Mouse (Mus musculus) bone marrow, adult 2 months (tissue): Measurements from ENCODE around the gene Dcst2.
A peak's percentile ranks its signal among the peaks of the same experiment; 100 is the strongest.

ENCODE experiments used
- CTCF ChIP-seq: fragments of 200-500 bp; IDR thresholded peaks from 2 replicates; pipeline ENCODE4 v1.5.1; 2011; ENCODE audit warnings: low read length, control low read depth; ENCODE audit not compliant: control insufficient read depth, insufficient read depth
- POLR2A ChIP-seq: fragments of 200-500 bp; IDR thresholded peaks from 2 replicates; pipeline ENCODE4 v1.6.1; 2011; ENCODE audit warnings: low read depth, mild to moderate bottlenecking, control low read depth, low read length, borderline replicate concordance; ENCODE audit not compliant: control insufficient read depth

DNA sequence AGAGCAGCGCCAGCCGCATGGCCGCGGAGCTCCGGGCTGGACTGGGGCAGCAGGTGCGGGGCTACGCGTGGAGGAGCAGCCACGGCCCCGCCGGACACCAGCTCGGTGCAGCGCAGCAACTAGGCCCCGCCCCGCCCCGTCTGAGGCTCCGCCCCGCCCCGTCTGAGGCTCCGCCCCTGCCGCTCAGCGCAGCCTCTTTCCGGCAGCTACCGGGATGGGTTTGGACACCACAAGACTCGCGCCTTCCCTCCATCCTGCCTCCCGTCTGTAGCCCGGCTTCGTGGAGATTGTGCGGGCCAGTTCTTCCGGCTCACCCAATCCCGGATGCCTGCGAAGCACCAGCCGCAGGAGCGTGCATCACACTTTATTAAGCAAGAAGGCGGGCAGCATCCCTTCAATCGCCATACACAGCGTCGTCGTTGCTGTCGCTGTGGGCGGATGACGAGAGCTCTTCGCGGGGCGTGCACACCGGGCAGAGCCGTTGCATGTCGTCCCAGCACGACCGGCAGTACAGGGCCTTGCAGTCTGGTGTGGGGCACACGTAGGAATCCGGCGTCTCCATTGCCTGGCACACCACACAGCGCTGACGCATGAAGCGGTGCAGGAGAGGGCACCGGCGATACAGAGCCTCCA, 11.8 kb upstream of the Dcst2 start, which contains the start of gene Adam15:
- TF ChIP-seq CTCF (no peak), POLR2A (peak; percentile 47; the same call in 1 of the 2 replicates)
